Mouse (Mus musculus): ENCODE results near the gene Mthfd1.

The Mthfd1 gene

GRCm38 (mm10) chr12:76264325-76264965, 9.3 kb downstream of the Mthfd1 start:
- no peak for DNase-seq

GRCm38 (mm10) chr12:76265001-76265400, 9.9 kb downstream of the Mthfd1 start:
- no peak for DNase-seq

GRCm38 (mm10) chr12:76266875-76267274, 11.8 kb downstream of the Mthfd1 start:
- DNase-seq, result no peak

GRCm38 (mm10) chr12:76268686-76269085, 13.6 kb downstream of the Mthfd1 start:
- DNase-seq, result no peak

GRCm38 (mm10) chr12:76269196-76269595, 14.1 kb downstream of the Mthfd1 start:
- no peak for DNase-seq

- no peak for DNase-seq
Observed at GRCm38 (mm10) chr12:76271516-76271915, 16.4 kb downstream of the Mthfd1 start.

GRCm38 (mm10) chr12:76272610-76273524, 17.8 kb downstream of the Mthfd1 start:
- no peak for DNase-seq

- no peak for DNase-seq
Observed at GRCm38 (mm10) chr12:76278209-76278608, 23.1 kb downstream of the Mthfd1 start.

- DNase-seq, result no peak
Observed at GRCm38 (mm10) chr12:76280556-76280955, 25.5 kb downstream of the Mthfd1 start.

- DNase-seq, result no peak
Observed at GRCm38 (mm10) chr12:76281111-76281660, 26.1 kb downstream of the Mthfd1 start.

- DNase-seq, result no peak
Observed at GRCm38 (mm10) chr12:76282132-76282531, 27.0 kb downstream of the Mthfd1 start.

GRCm38 (mm10) chr12:76282532-76283173, 27.6 kb downstream of the Mthfd1 start:
- no peak for DNase-seq

- DNase-seq, result no peak
Observed at GRCm38 (mm10) chr12:76285418-76285817, 30.3 kb downstream of the Mthfd1 start.

- DNase-seq, result no peak
Observed at GRCm38 (mm10) chr12:76287986-76288385, 32.9 kb downstream of the Mthfd1 start.

- DNase-seq, result no peak
Observed at GRCm38 (mm10) chr12:76288494-76288893, 33.4 kb downstream of the Mthfd1 start.

GRCm38 (mm10) chr12:76289428-76289827, 34.3 kb downstream of the Mthfd1 start:
- no peak for DNase-seq

GRCm38 (mm10) chr12:76290271-76290670, 35.2 kb downstream of the Mthfd1 start:
- no peak for DNase-seq

- DNase-seq, result peak; percentile 60
Observed at GRCm38 (mm10) chr12:76293192-76293591, 38.1 kb downstream of the Mthfd1 start.

- DNase-seq, result no peak
Observed at GRCm38 (mm10) chr12:76297830-76298229, 42.7 kb downstream of the Mthfd1 start.

GRCm38 (mm10) chr12:76299361-76299906, 44.3 kb downstream of the Mthfd1 start:
- no peak for DNase-seq

- no peak for DNase-seq
Observed at GRCm38 (mm10) chr12:76300367-76300766, 45.3 kb downstream of the Mthfd1 start.

- DNase-seq, result no peak
Observed at GRCm38 (mm10) chr12:76303474-76303873, 48.4 kb downstream of the Mthfd1 start.

GRCm38 (mm10) chr12:76304199-76304598, 49.1 kb downstream of the Mthfd1 start:
- DNase-seq, result no peak
